Mouse (Mus musculus): Measurements from ENCODE around the gene Adgrl3.
A peak's percentile ranks its signal among the peaks of the same experiment; 100 is the strongest.

Gene Adgrl3

GRCm38 (mm10) chr5:81076377-81076776 is 56.4 kb downstream of the Adgrl3 start:
- DNase-seq (ENCODE audit: low spot score in 2 of 2) = no peak

GRCm38 (mm10) chr5:81077031-81077430 is 57.1 kb downstream of the Adgrl3 start:
- DNase-seq (ENCODE audit: low spot score in 2 of 2) = no peak

GRCm38 (mm10) chr5:81077990-81078389 is 58.1 kb downstream of the Adgrl3 start:
- no peak for DNase-seq (ENCODE audit: low spot score in 2 of 2)

- no peak for DNase-seq (ENCODE audit: low spot score in 2 of 2)
Observed at GRCm38 (mm10) chr5:81083698-81084360, 63.9 kb downstream of the Adgrl3 start.

- DNase-seq (ENCODE audit: low spot score in 2 of 2) = no peak
Observed at GRCm38 (mm10) chr5:81085152-81085551, 65.2 kb downstream of the Adgrl3 start.

- DNase-seq (ENCODE audit: low spot score in 2 of 2) = no peak
Observed at GRCm38 (mm10) chr5:81088667-81089066, 68.7 kb downstream of the Adgrl3 start.

GRCm38 (mm10) chr5:81094618-81095017 is 74.7 kb downstream of the Adgrl3 start:
- no peak for DNase-seq (ENCODE audit: low spot score in 2 of 2)

GRCm38 (mm10) chr5:81097131-81097530 is 77.2 kb downstream of the Adgrl3 start:
- DNase-seq (ENCODE audit: low spot score in 2 of 2) = no peak

GRCm38 (mm10) chr5:81107431-81107830 is 87.5 kb downstream of the Adgrl3 start:
- peak in 1 of 2 experiments; percentile 2 for DNase-seq (ENCODE audit: low spot score in 2 of 2)

GRCm38 (mm10) chr5:81124483-81124882 is 104.5 kb downstream of the Adgrl3 start:
- DNase-seq (ENCODE audit: low spot score in 2 of 2) = no peak

GRCm38 (mm10) chr5:81127639-81128038 is 107.7 kb downstream of the Adgrl3 start:
- no peak for DNase-seq (ENCODE audit: low spot score in 2 of 2)

- DNase-seq (ENCODE audit: low spot score in 2 of 2) = no peak
Observed at GRCm38 (mm10) chr5:81136394-81136793, 116.5 kb downstream of the Adgrl3 start.

GRCm38 (mm10) chr5:81155791-81156190 is 135.9 kb downstream of the Adgrl3 start:
- no peak for DNase-seq (ENCODE audit: low spot score in 2 of 2)

- no peak for DNase-seq (ENCODE audit: low spot score in 2 of 2)
Observed at GRCm38 (mm10) chr5:81156281-81156680, 136.3 kb downstream of the Adgrl3 start.

- DNase-seq (ENCODE audit: low spot score in 2 of 2) = no peak
Observed at GRCm38 (mm10) chr5:81156796-81157195, 136.9 kb downstream of the Adgrl3 start.

GRCm38 (mm10) chr5:81159013-81159412 is 139.1 kb downstream of the Adgrl3 start:
- DNase-seq (ENCODE audit: low spot score in 2 of 2) = no peak

GRCm38 (mm10) chr5:81160431-81160830 is 140.5 kb downstream of the Adgrl3 start:
- no peak for DNase-seq (ENCODE audit: low spot score in 2 of 2)

GRCm38 (mm10) chr5:81188871-81189485 is 169.0 kb downstream of the Adgrl3 start:
- no peak for DNase-seq (ENCODE audit: low spot score in 2 of 2)

- no peak for DNase-seq (ENCODE audit: low spot score in 2 of 2)
Observed at GRCm38 (mm10) chr5:81200354-81200753, 180.4 kb downstream of the Adgrl3 start.

- DNase-seq (ENCODE audit: low spot score in 2 of 2) = no peak
Observed at GRCm38 (mm10) chr5:81201885-81202284, 181.9 kb downstream of the Adgrl3 start.

GRCm38 (mm10) chr5:81218500-81219057 is 198.6 kb downstream of the Adgrl3 start:
- no peak for DNase-seq (ENCODE audit: low spot score in 2 of 2)

GRCm38 (mm10) chr5:81224465-81224864 is 204.5 kb downstream of the Adgrl3 start:
- no peak for DNase-seq (ENCODE audit: low spot score in 2 of 2)

- DNase-seq (ENCODE audit: low spot score in 2 of 2) = no peak
Observed at GRCm38 (mm10) chr5:81225486-81225885, 205.5 kb downstream of the Adgrl3 start.

Data from spleen, postnatal 36 days (tissue).